Mouse (Mus musculus): ENCODE data around the gene Exosc9. TPM values are rescaled to one million over a fixed set of nuclear protein-coding genes. Genes with fewer than 3 reads are reported as not detected.
"Not testable (repeated sequence)": the region's sequence is repeated elsewhere in the genome, so short reads cannot be mapped to it uniquely, and the experiment has no call there.

Exosc9 gene
- total RNA-seq, 2 experiments from 2014 or later = 19.4 to 20.1 TPM

- intact Hi-C loops (cut with DNase I) = loop anchor here (10.0 kb wide), 1 partner anchor 487 kb away; the partner anchor contains the start of gene Acad9
These were observed 1.1 kb upstream of the Exosc9 start for GRCm38 (mm10) chr3:36551343-36551742.

GRCm38 (mm10) chr3:36551851-36552384 lies 488 bp upstream of the Exosc9 start:
- DNase-seq (ENCODE audit: low spot score) = no peak

More at GRCm38 (mm10) chr3:36551343-36551742, 1.1 kb upstream of the Exosc9 start:
- peak; percentile 12 for DNase-seq (ENCODE audit: low spot score)

GRCm38 (mm10) chr3:36557601-36558000 lies 5.2 kb downstream of the Exosc9 start:
- DNase-seq (ENCODE audit: low spot score) = no peak

More at GRCm38 (mm10) chr3:36551851-36552384, 488 bp upstream of the Exosc9 start:
- intact Hi-C loops (cut with DNase I) = loop anchor here (2.0 to 10.0 kb wide), 2 partner anchors 19 to 487 kb away; partner anchors contain the start of gene Acad9

GRCm38 (mm10) chr3:36559606-36560005 lies 7.2 kb downstream of the Exosc9 start:
- DNase-seq (ENCODE audit: low spot score) = no peak
- intact Hi-C loops (cut with DNase I) = loop anchor here (10.0 kb wide), 1 partner anchor 495 kb away; the partner anchor contains the start of gene Acad9

More at GRCm38 (mm10) chr3:36557601-36558000, 5.2 kb downstream of the Exosc9 start:
- intact Hi-C loops (cut with DNase I) = loop anchor here (10.0 kb wide), 1 partner anchor 493 kb away; the partner anchor contains the start of gene Acad9

- intact Hi-C loops (cut with DNase I) = no loop called here
- no peak for DNase-seq (ENCODE audit: low spot score)
These were observed 11.3 kb downstream of the Exosc9 start for GRCm38 (mm10) chr3:36563666-36564065.

- DNase-seq (ENCODE audit: low spot score) = no peak
- intact Hi-C loops (cut with DNase I) = loop anchor here (2.0 kb wide), 1 partner anchor 17 kb away; the partner anchor contains the start of gene Exosc9
These were observed 17.4 kb downstream of the Exosc9 start for GRCm38 (mm10) chr3:36569836-36570235.

- intact Hi-C loops (cut with DNase I) = loop anchor here (2.0 kb wide), 1 partner anchor 19 kb away; the partner anchor contains the start of gene Exosc9
- DNase-seq (ENCODE audit: low spot score) = no peak
These were observed 19.0 kb downstream of the Exosc9 start for GRCm38 (mm10) chr3:36571361-36571826.

- intact Hi-C loops (cut with DNase I) = loop anchor here (2.0 kb wide), 1 partner anchor 19 kb away; the partner anchor contains the start of gene Exosc9
- peak; percentile 96 for DNase-seq (ENCODE audit: low spot score)
These were observed 19.5 kb downstream of the Exosc9 start, which contains the start of gene Ccna2 for GRCm38 (mm10) chr3:36571827-36572378. Gene Ccna2 (minus strand): TSS chr3:36572150.

- intact Hi-C loops (cut with DNase I) = no loop called here
- DNase-seq (ENCODE audit: low spot score) = no peak
These were observed 46.4 kb downstream of the Exosc9 start for GRCm38 (mm10) chr3:36598811-36599210.

- DNase-seq (ENCODE audit: low spot score); intact Hi-C loops (cut with DNase I): not testable (repeated sequence)
These were observed 47.4 kb downstream of the Exosc9 start for GRCm38 (mm10) chr3:36599773-36600172.

GRCm38 (mm10) chr3:36605894-36606783 lies 53.7 kb downstream of the Exosc9 start:
- no peak for DNase-seq (ENCODE audit: low spot score)
- intact Hi-C loops (cut with DNase I) = no loop called here

- intact Hi-C loops (cut with DNase I) = no loop called here
- DNase-seq (ENCODE audit: low spot score) = no peak
These were observed 60.3 kb downstream of the Exosc9 start for GRCm38 (mm10) chr3:36612687-36613086.

- peak; percentile 84 for DNase-seq (ENCODE audit: low spot score)
- intact Hi-C loops (cut with DNase I) = no loop called here
These were observed 60.9 kb downstream of the Exosc9 start, which contains the start of gene Bbs7 for GRCm38 (mm10) chr3:36613202-36613907. Gene Bbs7 (minus strand): TSS chr3:36613477.

GRCm38 (mm10) chr3:36613908-36614255 lies 61.5 kb downstream of the Exosc9 start:
- intact Hi-C loops (cut with DNase I) = no loop called here
- no peak for DNase-seq (ENCODE audit: low spot score)

Other genes with a start within 250 kb of the Exosc9 start
- gene Anxa5, start 76.7 kb upstream of the Exosc9 start, total RNA-seq (2021) = 100 to 1,000 TPM; 136 to 138 TPM
- gene 1810062G17Rik, start 76.7 kb upstream of the Exosc9 start, total RNA-seq (2021) = under 1 TPM in 1 of 2 experiments, not detected in 1; 0.31 TPM
- gene Gm11549, start 30.8 kb upstream of the Exosc9 start, total RNA-seq (2021) = not detected
- gene Ccna2, start 19.5 kb downstream of the Exosc9 start, total RNA-seq (2021) = 1 to 10 TPM; 1.3 to 1.6 TPM
- gene Bbs7, start 60.9 kb downstream of the Exosc9 start, total RNA-seq (2021) = 1 to 10 TPM; 5.2 to 6.2 TPM
- gene Trpc3, start 137.6 kb downstream of the Exosc9 start, total RNA-seq (2021) = 1 to 10 TPM; 7.2 to 7.4 TPM

Data from heart, postnatal 25 days (tissue).